Mouse (Mus musculus) cerebellum, adult 2 months (tissue): ENCODE results near the gene Olfr694. TPM values are rescaled to one million over a fixed set of nuclear protein-coding genes. Genes with fewer than 3 reads are reported as not detected.
"Not testable (repeated sequence)": the region's sequence is repeated elsewhere in the genome, so short reads cannot be mapped to it uniquely, and the experiment has no call there.

ENCODE experiments used
- DNase-seq, 2 experiments: peaks; one replicate each; pipeline ENCODE4 v3.0.0; 2021
- H3K27ac ChIP-seq: fragments of 200-500 bp; 2 replicates; pipeline ENCODE4 v1.5.1; 2012; ENCODE audit warnings: low read length, control low read depth, inconsistent platforms; ENCODE audit not compliant: insufficient read depth
- H3K27me3 ChIP-seq: fragments of 200-500 bp; 2 replicates; pipeline ENCODE4 v1.6.1; 2012; ENCODE audit warnings: inconsistent platforms, mild to moderate bottlenecking, low read length, moderate library complexity; ENCODE audit not compliant: control insufficient read depth, insufficient read depth
- H3K4me1 ChIP-seq: fragments of 200-500 bp; 2 replicates; pipeline ENCODE4 v1.6.1; 2011; ENCODE audit warnings: low read length; ENCODE audit not compliant: control insufficient read depth, insufficient read depth
- H3K4me3 ChIP-seq: fragments of 200-500 bp; replicated peaks from 2 replicates; pipeline ENCODE3; 2011; ENCODE audit warnings: mild to moderate bottlenecking, low read depth, low read length, control low read depth; ENCODE audit not compliant: insufficient read depth
- CTCF ChIP-seq: fragments of 200-500 bp; IDR thresholded peaks from 2 replicates; pipeline ENCODE4 v1.5.1; 2011; ENCODE audit warnings: low read depth, mild to moderate bottlenecking, control low read depth, low read length, moderate library complexity, borderline replicate concordance; ENCODE audit not compliant: insufficient read depth
- POLR2A ChIP-seq: fragments of 200-500 bp; IDR thresholded peaks from 2 replicates; pipeline ENCODE4 v1.6.1; 2011; ENCODE audit warnings: low read length, control low read depth, borderline replicate concordance; ENCODE audit not compliant: insufficient read depth
- WGBS: fragments of 180-500 bp; shearing (Covaris S2); methylation state at CpG from one replicate; pipeline ENCODE4 v1.1.7; 2018; 5-methylcytosine and 5-hydroxymethylcytosine counted together
- polyA plus RNA-seq: library from polyadenylated mRNA; depleted of rRNA; stranded (reverse); fragments of >200 nt; gene quantifications from 2 replicates; pipeline ENCODE4 v1.2.3, GENCODE M21; 2012; rRNA removed

Gene Olfr694
- not detected in 2 replicates for polyA plus RNA-seq

- H3K27ac ChIP-seq = no peak within 1 kb of the TSS
- DNase-seq = no peak
- TF ChIP-seq CTCF = no peak
- H3K4me3 ChIP-seq = no peak within 1 kb of the TSS
- 92% methylated on average over 1 of the region's 1 CpGs for WGBS
- H3K27me3 ChIP-seq = no peaks in the 10 kb centered on the region
- H3K4me1 ChIP-seq = no peaks in the 10 kb centered on the region
These were observed at the start of gene Olfr694 for GRCm38 (mm10) chr7:106691714-106692113. TSS of gene Olfr694 (minus strand) at chr7:106691814.

- TF ChIP-seq POLR2A = no peak
- no peak for TF ChIP-seq CTCF
- Histone ChIP-seq H3K4me1 (no peaks in the 10 kb centered on the region), H3K4me3 (no peak overlapping the region), H3K27me3 (no peaks in the 10 kb centered on the region), H3K27ac (no peak overlapping the region)
- DNase-seq = no peak
These were observed 45.4 kb upstream of the Olfr694 start for GRCm38 (mm10) chr7:106737028-106737427.

- Histone ChIP-seq H3K4me3 (no peak overlapping the region), H3K27me3 (no peaks in the 10 kb centered on the region), H3K27ac (no peak overlapping the region), H3K4me1 (no peaks in the 10 kb centered on the region)
- no peak for TF ChIP-seq POLR2A
- TF ChIP-seq CTCF = no peak
- no peak for DNase-seq
- WGBS = 76% methylated on average over 2 of the region's 2 CpGs
These were observed 42.1 kb upstream of the Olfr694 start for GRCm38 (mm10) chr7:106733717-106734116.

- not testable (repeated sequence) for H3K27me3 ChIP-seq, DNase-seq, H3K27ac ChIP-seq, H3K4me1 ChIP-seq, H3K4me3 ChIP-seq
- WGBS = 82% methylated on average over 2 of the region's 2 CpGs
These were observed 34.0 kb upstream of the Olfr694 start for GRCm38 (mm10) chr7:106725654-106726053.

GRCm38 (mm10) chr7:106716296-106716695, 24.7 kb upstream of the Olfr694 start, which contains the start of gene Olfr695:
TSS of gene Olfr695 (minus strand) at chr7:106716396.
- TF ChIP-seq POLR2A = no peak
- TF ChIP-seq CTCF = no peak
- H3K27ac ChIP-seq = no peak within 1 kb of the TSS
- no peak for DNase-seq
- H3K27me3 ChIP-seq = no peaks in the 10 kb centered on the region
- H3K4me3 ChIP-seq = no peak within 1 kb of the TSS
- H3K4me1 ChIP-seq = no peaks in the 10 kb centered on the region

GRCm38 (mm10) chr7:106711463-106711862, 19.8 kb upstream of the Olfr694 start:
- TF ChIP-seq CTCF (no peak), POLR2A (no peak)
- WGBS = 86% methylated on average over 6 of the region's 6 CpGs
- no peak for DNase-seq

GRCm38 (mm10) chr7:106707705-106708104, 16.1 kb upstream of the Olfr694 start:
- not testable (repeated sequence) for H3K4me1 ChIP-seq, H3K27ac ChIP-seq, H3K27me3 ChIP-seq, H3K4me3 ChIP-seq, DNase-seq
- 87% methylated on average over 10 of the region's 10 CpGs for WGBS

More at GRCm38 (mm10) chr7:106711463-106711862, 19.8 kb upstream of the Olfr694 start:
- no peak overlapping the region for H3K4me3 ChIP-seq
- H3K4me1 ChIP-seq = no peaks in the 10 kb centered on the region
- H3K27me3 ChIP-seq = no peaks in the 10 kb centered on the region
- no peak overlapping the region for H3K27ac ChIP-seq

- 71% methylated on average over 1 of the region's 1 CpGs for WGBS
- TF ChIP-seq POLR2A = no peak
- no peak for TF ChIP-seq CTCF
- H3K4me3 ChIP-seq = no peak overlapping the region
These were observed 5.3 kb upstream of the Olfr694 start for GRCm38 (mm10) chr7:106696891-106697290.

GRCm38 (mm10) chr7:106692976-106693375, 1.4 kb upstream of the Olfr694 start:
- no peak for DNase-seq
- no peak overlapping the region for H3K4me3 ChIP-seq
- H3K4me1 ChIP-seq = no peaks in the 10 kb centered on the region
- TF ChIP-seq CTCF (no peak), POLR2A (no peak)
- no peak overlapping the region for H3K27ac ChIP-seq
- WGBS = 83% methylated on average over 3 of the region's 3 CpGs
- no peaks in the 10 kb centered on the region for H3K27me3 ChIP-seq

More at GRCm38 (mm10) chr7:106696891-106697290, 5.3 kb upstream of the Olfr694 start:
- no peak for DNase-seq
- no peaks in the 10 kb centered on the region for H3K27me3 ChIP-seq
- no peak overlapping the region for H3K27ac ChIP-seq
- H3K4me1 ChIP-seq = no peaks in the 10 kb centered on the region
